Mouse (Mus musculus) erythroblast, adult 5-6 weeks (primary cell): ENCODE measurements around the gene Catsperz. TPM values are rescaled to one million over a fixed set of nuclear protein-coding genes. Genes with fewer than 3 reads are reported as not detected.

ENCODE experiments used
- ATAC-seq: replicated peaks from 2 replicates; pipeline ENCODE4 v1.8.0; 2016; ENCODE audit warnings: moderate number of reproducible peaks, mild to moderate bottlenecking, moderate TSS enrichment, inconsistent platforms; ENCODE audit not compliant: poor library complexity, low FRiP score, severe bottlenecking
- total RNA-seq, 2 experiments: library from RNA; stranded (forward) in 1 of 2; stranded (reverse) in 1 of 2; fragments of 150-400 nt in 1 of 2; fragments of 200-764, 138-1000 nt in 1 of 2; gene quantifications; 2 replicates each; pipeline versions ENCODE4 v1.2.3 to v1.2.4; 2015 to 2017; ENCODE audit warnings: low replicate concordance in 2 of 2

Gene Catsperz
- total RNA-seq, 2 experiments from 2014 or later, result not detected

DNA sequence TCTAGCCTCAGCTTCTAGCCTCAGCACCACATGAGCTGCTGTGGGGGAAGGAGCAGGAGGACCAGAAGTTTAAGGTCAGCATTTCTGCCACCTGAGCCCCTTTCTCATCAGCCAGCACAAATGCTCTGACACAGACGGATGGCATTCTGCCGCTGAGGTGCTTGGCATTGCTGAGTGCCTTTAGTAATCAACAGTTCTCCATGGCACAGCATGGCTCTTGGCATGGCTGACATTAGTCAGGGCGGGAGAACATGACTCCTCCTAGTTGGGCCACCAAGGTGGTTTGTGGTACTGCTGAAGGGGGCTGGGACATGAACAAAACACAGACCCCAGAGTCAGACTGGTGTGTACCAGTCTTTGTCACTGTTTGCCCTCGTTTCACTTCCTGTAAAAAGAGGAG lies 23.0 kb upstream of the Catsperz start:
- ATAC-seq, result no peak

GRCm38 (mm10) chr19:6947742-6948141 lies 22.6 kb upstream of the Catsperz start:
- no peak for ATAC-seq

DNA sequence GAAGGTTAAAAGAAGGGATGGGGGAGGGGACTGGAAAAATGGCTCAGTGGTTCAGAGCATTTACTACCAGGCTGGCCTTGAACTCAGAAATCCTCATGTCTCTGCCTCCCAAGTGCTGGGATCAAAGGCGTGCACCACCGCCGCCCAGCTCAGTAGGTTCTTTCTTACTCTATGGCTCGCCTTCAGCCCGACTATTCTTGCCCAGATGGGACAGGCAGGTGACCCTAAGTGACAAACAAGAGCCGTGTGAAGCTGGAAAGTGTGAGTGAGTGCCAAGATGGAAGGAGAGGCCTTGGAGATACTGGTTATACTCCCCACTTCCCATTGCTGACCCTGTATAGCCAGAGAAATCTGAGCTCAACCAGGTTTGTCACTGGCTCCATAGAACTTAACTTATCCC lies 18.5 kb upstream of the Catsperz start:
- ATAC-seq, result no peak

DNA sequence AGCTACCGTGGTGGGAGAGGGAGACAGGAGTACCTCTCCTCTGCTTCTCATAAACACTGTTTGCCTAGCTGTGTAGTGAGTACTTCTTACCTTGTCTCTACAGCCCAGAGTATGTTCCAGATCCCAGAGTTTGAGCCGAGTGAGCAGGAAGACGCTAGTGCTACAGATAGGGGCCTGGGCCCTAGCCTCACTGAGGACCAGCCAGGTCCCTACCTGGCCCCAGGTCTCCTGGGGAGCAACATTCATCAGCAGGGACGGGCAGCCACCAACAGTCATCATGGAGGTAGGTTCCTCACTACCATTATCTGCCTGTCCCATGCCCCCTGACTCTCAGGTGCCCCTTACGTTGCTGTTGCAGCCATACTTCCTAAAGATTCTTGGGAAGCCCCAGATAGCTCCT lies 17.6 kb upstream of the Catsperz start:
- peak; percentile 4 for ATAC-seq

DNA sequence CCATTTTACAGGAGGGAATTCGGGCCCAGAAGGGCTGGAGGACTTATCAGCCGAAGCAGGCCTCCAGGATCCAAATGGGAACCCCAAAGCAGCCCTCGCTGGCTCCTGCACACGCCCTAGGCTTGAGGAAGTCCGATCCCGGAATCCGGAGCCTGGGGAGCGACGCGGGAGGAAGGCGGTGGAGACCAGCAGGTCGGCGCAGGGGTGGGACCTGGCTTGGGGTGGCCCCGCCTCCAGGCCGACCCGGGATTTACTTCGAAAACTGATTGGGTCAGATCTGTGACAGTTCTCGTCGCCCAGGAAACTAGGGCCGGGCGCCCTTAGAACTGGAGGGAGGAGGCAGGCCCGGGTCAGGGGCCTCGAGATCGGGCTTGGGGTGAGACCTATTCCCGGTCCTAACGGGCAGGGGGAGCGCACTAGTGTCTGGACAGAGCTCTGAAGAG lies 17.1 kb upstream of the Catsperz start, which contains the start of gene Gpr137:
Gpr137 (minus strand) TSS at position 232 of the 443 bp plus-strand sequence.
- peak; percentile 83 for ATAC-seq

- ATAC-seq, result peak; percentile 73
These were observed 16.4 kb upstream of the Catsperz start, which contains the start of gene Bad for GRCm38 (mm10) chr19:6941372-6942248. TSS of gene Bad (plus strand) at chr19:6941861.

- ATAC-seq, result no peak
These were observed 15.5 kb upstream of the Catsperz start for GRCm38 (mm10) chr19:6940396-6941351.

GRCm38 (mm10) chr19:6939106-6940002 lies 14.2 kb upstream of the Catsperz start:
- no peak for ATAC-seq

DNA sequence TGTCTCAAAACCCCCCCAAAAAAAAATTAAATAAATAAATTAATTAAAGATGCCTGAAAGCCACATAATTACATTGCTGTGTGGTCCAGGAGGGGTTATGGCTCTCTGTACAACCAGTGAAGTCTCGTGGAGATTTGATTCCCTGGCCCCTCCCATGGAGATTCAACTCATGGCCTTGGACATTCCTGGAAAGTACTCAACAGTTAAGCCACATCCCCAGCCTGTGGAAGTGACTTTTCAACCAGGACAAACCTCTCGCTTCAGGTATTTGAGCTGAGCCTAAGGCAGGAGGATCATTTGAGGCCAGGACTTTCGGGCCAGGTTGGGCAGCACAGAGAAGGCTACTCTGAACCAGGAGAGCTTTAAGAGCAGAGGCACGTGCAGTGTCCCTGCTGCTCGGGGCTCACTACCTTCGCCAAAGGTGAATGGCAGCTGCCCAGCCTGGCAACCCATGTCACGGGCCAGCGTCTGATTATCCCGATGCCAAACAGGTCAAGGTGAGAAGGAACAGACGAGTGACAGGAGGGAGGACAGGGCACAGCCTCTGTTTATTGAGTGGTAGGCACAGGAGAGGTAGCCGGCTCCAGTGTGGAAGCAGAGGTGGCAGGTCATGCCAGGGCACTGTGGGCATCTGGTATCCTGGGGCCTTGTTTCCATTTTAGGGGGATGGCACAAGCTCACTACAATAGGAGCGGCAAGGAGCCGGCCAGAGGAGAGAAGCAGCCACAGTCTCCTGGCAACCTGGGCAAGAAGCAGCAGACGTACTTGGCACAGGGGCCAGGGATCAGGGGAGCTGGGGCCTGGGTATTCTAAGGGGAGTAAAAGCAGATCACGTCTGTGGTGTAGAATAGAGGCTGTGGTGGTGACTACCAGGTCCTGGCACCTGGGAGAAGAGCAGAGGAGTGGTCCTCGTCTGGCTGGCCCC lies 12.6 kb upstream of the Catsperz start:
- no peak for ATAC-seq

GRCm38 (mm10) chr19:6936299-6936698 lies 11.1 kb upstream of the Catsperz start:
- 0 out of 2 replicates have a peak, but pooled peaks have one; percentile 34 for ATAC-seq

DNA sequence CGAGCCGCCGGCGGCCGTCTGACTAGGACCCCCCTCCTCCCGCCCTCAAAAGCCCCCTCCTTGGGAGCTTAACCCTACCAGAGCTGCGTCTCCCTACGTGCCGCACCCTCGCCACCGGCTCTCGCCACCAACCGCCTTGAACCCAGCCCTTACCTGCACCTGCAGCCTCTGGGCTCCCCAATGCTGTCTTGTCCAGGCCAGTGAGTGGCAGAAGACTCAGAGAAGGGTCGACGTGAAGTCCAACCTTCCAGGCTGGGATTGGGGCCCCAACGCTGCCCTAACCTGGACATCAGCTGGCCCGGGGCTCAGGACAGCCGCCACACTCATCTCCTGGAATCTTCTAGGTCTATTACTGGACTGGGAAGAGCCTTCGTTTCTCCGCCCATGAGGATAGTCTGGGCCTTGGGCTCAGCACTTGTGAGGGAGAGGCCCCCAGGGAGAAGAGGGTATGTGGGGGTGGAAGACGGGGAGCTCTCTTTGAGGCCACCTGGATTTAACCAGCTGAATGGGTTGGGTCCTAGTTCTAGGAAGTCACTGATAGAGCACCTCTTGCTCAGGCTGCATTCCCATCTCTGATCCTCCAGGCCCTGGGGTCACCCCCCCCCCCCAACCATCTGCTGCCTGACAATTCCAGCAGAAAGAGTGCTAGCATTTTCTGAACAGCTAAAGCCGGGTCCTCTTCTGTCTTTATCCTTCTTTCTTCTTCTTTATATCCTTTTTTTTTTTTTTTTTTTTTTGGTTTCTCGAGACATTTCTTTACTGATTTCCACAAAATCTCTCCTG lies 9.2 kb upstream of the Catsperz start, which contains the start of gene Kcnk4:
Kcnk4 (minus strand) TSS at position 321 of the 783 bp plus-strand sequence.
- no peak for ATAC-seq

DNA sequence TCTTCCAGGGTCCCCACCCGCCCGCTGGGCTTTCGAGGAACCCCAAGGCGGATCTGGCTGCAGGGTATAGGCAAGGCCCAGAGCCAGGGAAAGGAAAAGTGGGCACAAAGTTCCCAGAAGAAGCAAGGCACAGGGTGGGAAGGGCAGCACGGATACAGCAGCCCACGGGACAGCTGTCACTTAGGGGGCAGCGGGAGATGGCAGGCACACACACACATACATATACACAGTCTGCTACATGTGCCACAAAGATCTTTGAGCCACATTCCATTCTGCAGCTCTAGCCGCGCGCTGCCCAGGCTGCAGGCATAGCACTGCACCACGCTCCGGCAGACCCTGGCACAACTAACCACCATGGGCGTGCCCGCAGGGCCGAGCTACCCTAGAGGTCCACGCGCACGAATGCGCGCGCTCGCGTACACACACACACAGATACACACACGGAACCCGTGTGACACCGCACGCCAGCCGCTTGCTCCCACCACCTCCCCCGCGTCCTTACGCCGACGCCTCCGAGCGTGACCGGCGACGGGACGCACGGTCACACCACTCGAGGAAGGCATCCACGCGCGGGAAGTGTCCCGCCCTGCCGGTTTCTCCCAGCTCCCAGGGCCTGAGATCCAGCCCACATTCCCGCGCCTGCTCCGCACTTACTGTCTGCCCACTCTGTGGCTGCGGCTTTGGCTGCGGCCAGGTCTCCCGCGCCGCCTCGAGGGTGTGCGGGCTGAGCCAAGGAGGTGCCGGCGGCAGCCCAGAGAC lies 8.4 kb upstream of the Catsperz start:
- no peak for ATAC-seq

GRCm38 (mm10) chr19:6933102-6933435 lies 7.9 kb upstream of the Catsperz start:
- ATAC-seq, result no peak

- ATAC-seq, result no peak
These were observed 6.8 kb upstream of the Catsperz start for GRCm38 (mm10) chr19:6932018-6932417.

DNA sequence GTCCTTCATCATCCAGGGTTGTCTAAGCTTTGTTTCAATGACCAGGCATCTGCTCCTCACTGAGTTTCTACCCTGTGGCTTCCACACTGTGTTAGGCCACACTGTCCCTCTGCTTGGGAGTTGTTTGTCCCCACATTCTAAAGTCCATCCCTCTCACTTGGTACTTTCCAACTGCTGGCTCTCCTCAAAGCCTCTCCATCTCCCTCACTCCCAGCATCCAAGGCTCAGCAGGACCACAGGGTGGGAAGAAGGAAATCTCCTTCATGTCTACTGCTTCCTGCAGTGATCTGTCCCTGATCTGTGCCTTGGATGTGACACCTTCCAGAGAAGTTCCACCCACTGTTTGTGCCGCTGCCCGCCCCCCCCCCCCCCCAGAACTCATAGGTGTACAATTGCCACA lies 5.8 kb upstream of the Catsperz start:
- ATAC-seq, result no peak

DNA sequence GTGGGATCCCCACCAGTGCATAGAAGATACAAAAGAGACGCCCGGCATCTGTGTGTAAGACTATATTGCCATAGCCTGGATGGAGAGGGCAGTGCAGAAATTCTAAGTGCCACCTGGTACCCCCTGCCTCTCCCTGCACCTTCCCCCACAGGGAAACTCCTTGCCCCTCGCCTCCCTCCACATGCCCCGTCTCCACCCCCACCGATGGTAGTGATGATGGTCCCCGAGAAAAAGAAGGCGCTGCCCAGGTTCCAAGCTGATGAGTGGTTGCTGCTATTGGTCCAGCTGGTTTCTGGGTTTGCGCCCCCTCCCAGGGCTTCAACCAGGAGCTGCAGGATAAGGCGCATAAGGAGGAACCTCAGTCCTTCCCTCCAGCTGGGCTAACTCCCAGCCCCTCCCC lies 2.9 kb upstream of the Catsperz start:
- ATAC-seq, result no peak
